Mouse (Mus musculus): ENCODE measurements at regions not wholly inside any gene's neighbourhood (a gene's known extent, or its start where the extent isn't known, plus 50 kb on each side); places are given as distances from the start of the nearest gene placed in this dataset.
A peak's percentile ranks its signal among the peaks of the same experiment; 100 is the strongest.

GRCm38 (mm10) chr16:97234321-97234720 is 63.8 kb upstream of the Dscam start:
- DNase-seq (ENCODE audit: extremely low spot score, low spot score): no peak

- DNase-seq (ENCODE audit: extremely low spot score, low spot score): no peak
Measured at GRCm38 (mm10) chr16:97239626-97240025, 69.1 kb upstream of the Dscam start.

GRCm38 (mm10) chr16:97240085-97240484 is 69.5 kb upstream of the Dscam start:
- no peak for DNase-seq (ENCODE audit: extremely low spot score, low spot score)

GRCm38 (mm10) chr16:97240859-97241360 is 70.4 kb upstream of the Dscam start:
- DNase-seq (ENCODE audit: extremely low spot score, low spot score): no peak

- no peak for DNase-seq (ENCODE audit: extremely low spot score, low spot score)
Measured at GRCm38 (mm10) chr16:97241639-97242038, 71.1 kb upstream of the Dscam start.

GRCm38 (mm10) chr16:97250488-97250887 is 79.9 kb upstream of the Dscam start:
- DNase-seq (ENCODE audit: extremely low spot score, low spot score): no peak

GRCm38 (mm10) chr16:97252551-97252950 is 82.0 kb upstream of the Dscam start:
- no peak for DNase-seq (ENCODE audit: extremely low spot score, low spot score)

GRCm38 (mm10) chr16:97252997-97253635 is 82.6 kb upstream of the Dscam start:
- DNase-seq (ENCODE audit: extremely low spot score, low spot score): no peak

- no peak for DNase-seq (ENCODE audit: extremely low spot score, low spot score)
Measured at GRCm38 (mm10) chr16:97258821-97259220, 88.3 kb upstream of the Dscam start.

GRCm38 (mm10) chr16:97263451-97263850 is 92.9 kb upstream of the Dscam start:
- DNase-seq (ENCODE audit: extremely low spot score, low spot score): no peak

GRCm38 (mm10) chr16:97270417-97271133 is 86.0 kb upstream of the Bace2 start:
- DNase-seq (ENCODE audit: extremely low spot score, low spot score): no peak

- DNase-seq (ENCODE audit: extremely low spot score, low spot score): no peak
Measured at GRCm38 (mm10) chr16:97271264-97271663, 85.3 kb upstream of the Bace2 start.

GRCm38 (mm10) chr16:97272035-97272631 is 84.4 kb upstream of the Bace2 start:
- peak; percentile 84 for DNase-seq (ENCODE audit: extremely low spot score, low spot score)

GRCm38 (mm10) chr16:97278913-97279312 is 77.6 kb upstream of the Bace2 start:
- DNase-seq (ENCODE audit: extremely low spot score, low spot score): no peak

- DNase-seq (ENCODE audit: extremely low spot score, low spot score): no peak
Measured at GRCm38 (mm10) chr16:97281615-97282110, 74.9 kb upstream of the Bace2 start.

GRCm38 (mm10) chr16:97282943-97283342 is 73.6 kb upstream of the Bace2 start:
- no peak for DNase-seq (ENCODE audit: extremely low spot score, low spot score)

- DNase-seq (ENCODE audit: extremely low spot score, low spot score): no peak
Measured at GRCm38 (mm10) chr16:97285886-97286447, 70.6 kb upstream of the Bace2 start.

- no peak for DNase-seq (ENCODE audit: extremely low spot score, low spot score)
Measured at GRCm38 (mm10) chr16:97286717-97287116, 69.8 kb upstream of the Bace2 start.

GRCm38 (mm10) chr16:97288634-97289033 is 67.9 kb upstream of the Bace2 start:
- no peak for DNase-seq (ENCODE audit: extremely low spot score, low spot score)

- DNase-seq (ENCODE audit: extremely low spot score, low spot score): peak; percentile 57
Measured at GRCm38 (mm10) chr16:97292484-97293048, 64.0 kb upstream of the Bace2 start.

- peak; percentile 85 for DNase-seq (ENCODE audit: extremely low spot score, low spot score)
Measured at GRCm38 (mm10) chr16:97293273-97293672, 63.3 kb upstream of the Bace2 start.

- no peak for DNase-seq (ENCODE audit: extremely low spot score, low spot score)
Measured at GRCm38 (mm10) chr16:97297140-97297539, 59.4 kb upstream of the Bace2 start.

Measured in neural tube, embryonic 10.5 days (tissue).